Mouse (Mus musculus) right cerebral cortex, adult 18-20 months (tissue): ENCODE measurements around the gene Nav1.
A peak's percentile ranks its signal among the peaks of the same experiment; 100 is the strongest.

Experiments
- DNase-seq: peaks from one replicate; pipeline ENCODE4 v3.0.0; 2022; ENCODE audit warnings: mixed read lengths

Gene Nav1

GRCm38 (mm10) chr1:135429901-135430668 lies 177.0 kb downstream of the Nav1 start, which contains the start of gene Ipo9:
Gene Ipo9 (minus strand): TSS chr1:135430499.
- DNase-seq: peak; percentile 93

DNA sequence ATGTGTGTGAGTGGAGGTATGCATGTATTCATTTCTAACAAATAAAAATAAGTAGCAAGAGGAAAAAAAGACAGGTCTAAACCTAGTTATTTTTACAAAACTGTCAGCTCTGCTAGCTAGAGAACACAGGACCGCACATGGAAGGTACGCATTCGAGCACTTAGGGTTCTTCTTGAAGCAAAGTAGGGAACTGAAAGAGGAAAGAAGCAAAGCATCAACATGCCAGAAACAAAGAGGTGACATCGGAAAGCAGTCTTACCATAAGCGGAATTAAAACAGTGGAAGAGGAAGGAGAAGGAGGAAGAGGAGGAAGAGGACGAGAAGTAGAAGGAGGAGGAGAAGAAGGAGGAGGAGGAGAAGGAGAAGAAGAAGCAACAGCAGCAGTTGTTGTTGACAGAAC lies 179.7 kb downstream of the Nav1 start:
- no peak for DNase-seq

- no peak for DNase-seq
Measured at GRCm38 (mm10) chr1:135426645-135427044, 180.4 kb downstream of the Nav1 start.

DNA sequence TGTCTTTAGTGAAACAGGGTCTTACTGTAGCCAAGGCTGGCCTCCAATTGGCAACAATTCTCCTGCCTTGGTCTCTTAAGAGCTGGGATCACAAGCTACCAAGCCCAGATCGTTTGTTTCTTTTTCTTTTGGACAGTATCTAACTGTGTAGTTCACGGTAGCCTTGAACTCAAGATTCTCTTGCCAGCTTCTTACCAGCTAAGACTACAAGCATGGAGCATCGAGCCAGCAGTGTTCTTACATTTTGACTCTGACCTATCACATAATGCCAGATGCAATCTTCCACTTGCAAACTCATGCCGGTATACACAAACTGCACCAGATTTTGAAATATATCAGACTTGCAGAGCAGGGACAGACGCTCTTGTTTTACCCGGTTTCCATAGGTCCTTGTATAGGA lies 184.3 kb downstream of the Nav1 start:
- no peak for DNase-seq

GRCm38 (mm10) chr1:135413996-135414395 lies 193.1 kb downstream of the Nav1 start:
- DNase-seq: peak; percentile 59

DNA sequence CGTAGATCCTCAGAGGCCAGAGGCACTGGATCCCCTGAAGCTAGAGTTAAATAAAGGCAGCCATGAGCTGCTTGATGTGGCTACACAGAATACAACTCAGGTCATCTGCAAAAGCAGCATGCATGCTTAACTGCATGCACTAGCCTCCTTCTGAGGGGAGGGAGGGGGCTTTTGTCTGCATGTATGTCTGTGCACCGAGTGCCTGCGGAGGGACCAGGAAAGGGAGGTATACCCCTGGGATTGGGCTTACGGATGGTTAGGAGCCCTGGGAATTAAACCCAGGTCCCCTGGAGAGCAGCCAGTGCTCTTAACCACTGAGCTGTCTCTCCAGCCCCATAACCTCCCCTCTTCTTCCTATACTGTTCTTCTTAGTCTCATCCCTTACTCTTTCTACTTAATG lies 195.0 kb downstream of the Nav1 start:
- DNase-seq: no peak

GRCm38 (mm10) chr1:135410967-135411366 lies 196.1 kb downstream of the Nav1 start:
- DNase-seq: peak; percentile 68

DNA sequence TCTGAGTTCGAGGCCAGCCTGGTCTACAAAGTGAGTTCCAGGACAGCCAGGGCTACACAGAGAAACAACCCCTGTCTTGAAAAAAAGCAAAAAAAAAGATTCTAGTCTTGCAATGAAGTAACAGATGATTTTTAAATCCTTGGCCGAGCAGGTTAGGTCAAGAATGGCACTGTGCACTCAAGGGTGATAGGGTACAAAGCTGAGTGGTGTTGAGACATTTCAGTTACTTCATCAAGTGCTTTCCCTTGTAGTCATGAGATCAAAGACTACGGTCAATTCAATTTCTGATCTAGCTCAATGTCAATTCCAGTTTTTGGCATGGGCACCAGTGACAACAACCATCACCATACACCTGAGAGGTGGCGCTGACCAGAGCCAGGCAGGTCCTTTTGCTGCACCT lies 198.1 kb downstream of the Nav1 start:
- no peak for DNase-seq

DNA sequence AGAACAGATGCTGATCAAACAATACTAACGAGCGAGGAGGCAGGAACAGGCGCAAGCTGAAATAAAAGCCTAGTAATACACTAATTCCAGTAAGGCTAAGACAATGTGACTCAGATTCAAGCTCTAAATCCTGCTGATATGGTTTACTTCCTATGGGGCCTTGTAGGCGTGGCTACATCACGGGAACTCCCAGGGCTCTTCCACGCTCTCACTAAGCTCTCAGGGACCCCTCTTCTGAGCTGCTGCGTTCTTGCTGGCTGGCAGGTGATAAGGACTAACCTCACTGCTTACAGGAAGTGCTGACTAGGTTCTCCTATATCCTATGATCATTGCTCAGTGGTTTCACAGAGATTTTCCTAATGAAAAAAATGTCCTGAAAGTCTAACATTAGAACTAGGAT lies 201.7 kb downstream of the Nav1 start:
- no peak for DNase-seq

- DNase-seq: no peak
Measured at GRCm38 (mm10) chr1:135401452-135402110, 205.5 kb downstream of the Nav1 start.

DNA sequence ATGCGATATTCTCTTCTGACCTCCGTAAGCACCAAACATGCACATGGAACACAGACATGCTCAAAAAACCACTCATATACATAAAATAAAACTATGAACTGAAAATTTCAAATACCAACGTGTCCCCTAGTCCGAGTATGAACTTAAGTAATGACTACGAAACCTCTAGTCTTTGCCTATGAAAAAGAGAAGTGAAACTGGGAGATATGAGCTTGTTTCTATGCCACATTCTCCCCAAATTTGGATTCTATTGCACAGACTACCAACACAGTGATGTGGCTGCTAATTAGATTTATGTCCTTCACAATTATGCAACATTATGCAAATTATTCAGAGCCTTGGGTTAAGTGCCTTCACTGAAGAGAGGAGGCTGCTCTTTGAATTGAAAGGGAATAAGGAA lies 207.6 kb downstream of the Nav1 start:
- no peak for DNase-seq

GRCm38 (mm10) chr1:135385161-135385560 lies 221.9 kb downstream of the Nav1 start:
- DNase-seq: peak; percentile 64
